Mouse (Mus musculus) lung, postnatal 10 days (tissue): ENCODE measurements around the gene Zdhhc16.

Experiments
- DNase-seq: peaks from one replicate; pipeline ENCODE4 v3.0.0; 2021

Zdhhc16 gene

DNA sequence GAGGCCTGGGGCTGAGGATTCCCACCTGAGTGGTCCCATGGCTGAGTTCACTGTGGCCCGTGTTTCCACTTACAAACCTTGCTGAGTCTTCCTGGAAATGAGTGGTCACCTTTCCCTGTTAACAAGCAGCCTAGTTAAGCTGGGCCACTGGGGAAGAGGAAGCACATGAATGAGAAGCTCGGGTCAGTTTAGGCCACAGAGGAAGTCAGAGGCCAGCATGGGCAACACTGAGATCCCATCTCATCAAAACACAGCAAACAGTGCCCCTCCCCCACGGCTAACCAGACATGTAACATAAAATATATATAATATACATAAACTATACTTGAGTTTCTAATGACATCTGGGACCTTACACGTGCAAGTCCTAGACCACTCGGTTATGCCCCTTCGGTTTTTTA, 56.5 kb downstream of the Zdhhc16 start:
- DNase-seq = no peak

DNA sequence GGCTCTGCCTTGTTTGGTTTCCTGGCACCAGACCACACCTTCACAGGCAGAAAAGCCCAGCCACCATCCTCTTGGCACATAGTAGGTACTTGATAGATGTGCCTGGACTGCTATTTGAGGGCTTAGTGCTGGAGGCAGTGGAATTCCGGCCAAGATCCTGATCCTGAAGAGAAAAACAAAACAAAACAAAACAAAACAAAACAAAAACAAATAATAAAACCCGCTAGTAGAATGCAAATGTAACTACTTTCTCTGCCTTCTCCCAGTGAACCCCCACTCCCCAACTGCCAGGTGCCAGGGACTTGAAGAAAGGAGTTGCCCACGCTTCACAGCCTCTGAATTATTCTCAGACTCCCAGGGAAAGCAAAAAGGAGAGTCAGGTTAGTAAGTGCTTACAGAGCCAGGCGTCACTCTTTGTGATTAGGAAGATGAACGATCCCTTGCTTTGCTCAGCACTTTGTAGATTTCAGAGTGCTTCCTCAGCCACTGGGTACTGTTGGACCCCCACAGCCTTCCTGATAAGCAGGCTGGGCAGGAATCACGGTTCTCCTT, 58.7 kb downstream of the Zdhhc16 start:
- DNase-seq = no peak

DNA sequence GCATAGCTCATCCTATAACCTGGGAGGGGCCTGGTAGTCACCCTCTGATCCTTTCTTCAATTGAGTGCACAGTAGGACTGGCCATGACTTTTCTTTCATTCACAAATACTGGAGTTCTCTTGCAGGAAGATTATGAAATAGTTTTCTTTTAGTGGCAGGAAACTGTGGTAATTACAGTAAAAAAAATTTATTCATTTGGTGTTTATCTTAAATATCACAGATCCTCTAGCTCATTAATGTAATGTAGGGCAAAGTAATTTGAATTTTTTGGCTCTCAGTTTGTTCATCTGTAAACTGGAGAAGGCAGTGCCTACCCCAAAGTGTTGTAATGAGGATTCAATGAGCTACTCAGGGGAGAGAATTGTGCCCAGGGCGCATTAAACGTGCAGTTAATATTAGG, 59.7 kb downstream of the Zdhhc16 start:
- no peak for DNase-seq

- DNase-seq = peak; percentile 91
Observed at GRCm38 (mm10) chr19:41993484-41993883, 60.2 kb downstream of the Zdhhc16 start.
